Mouse (Mus musculus) hindbrain, postnatal 0 days (tissue): ENCODE measurements around the gene Aes. TPM values are rescaled to one million over a fixed set of nuclear protein-coding genes. Genes with fewer than 3 reads are reported as not detected.

Source experiments
- ATAC-seq: fragments of 200-750 bp; cut with Nextera tagmentation; 2 replicates; pipeline ENCODE4 v1.8.0; 2017; ENCODE audit warnings: mild to moderate bottlenecking, moderate TSS enrichment, moderate library complexity
- DNase-seq: peaks from one replicate; pipeline ENCODE4 v3.0.0-alpha.2; 2015; ENCODE audit warnings: low spot score
- H3K27ac ChIP-seq: fragments of 300-500 bp; sonication (generic); 2 replicates; pipeline ENCODE4 v1.5.1; 2014; ENCODE audit warnings: mild to moderate bottlenecking
- H3K27me3 ChIP-seq: fragments of 300-500 bp; sonication (generic); 2 replicates; pipeline ENCODE4 v1.6.1; 2014; ENCODE audit warnings: low read length, mixed read lengths; ENCODE audit not compliant: insufficient read depth
- H3K36me3 ChIP-seq: fragments of 300-500 bp; sonication (generic); 2 replicates; pipeline ENCODE4 v1.6.1; 2014; ENCODE audit warnings: low read length, mixed read lengths; ENCODE audit not compliant: insufficient read depth
- H3K4me1 ChIP-seq: fragments of 300-500 bp; sonication (generic); 2 replicates; pipeline ENCODE4 v1.6.1; 2014; ENCODE audit warnings: antibody characterized with exemption, low read length, mixed read lengths; ENCODE audit not compliant: insufficient read depth
- H3K4me2 ChIP-seq: fragments of 300-500 bp; sonication (generic); 2 replicates; pipeline ENCODE4 v1.6.1; 2014; ENCODE audit warnings: low read depth, mild to moderate bottlenecking, low read length, moderate library complexity, mixed read lengths
- H3K4me3 ChIP-seq: fragments of 300-500 bp; sonication (generic); 2 replicates; pipeline ENCODE4 v1.5.1; 2014; ENCODE audit warnings: low read length
- H3K9ac ChIP-seq: fragments of 300-500 bp; sonication (generic); replicated peaks from 2 replicates; pipeline ENCODE4 v1.6.1; 2014; ENCODE audit warnings: mild to moderate bottlenecking, low read length, moderate library complexity, mixed read lengths
- H3K9me3 ChIP-seq: fragments of 300-500 bp; sonication (generic); 2 replicates; pipeline ENCODE4 v1.6.1; 2016; ENCODE audit warnings: low read length, mixed read lengths
- CTCF ChIP-seq: IDR thresholded peaks from 2 replicates; pipeline ENCODE4 v1.5.1; 2016; ENCODE audit warnings: antibody characterized with exemption, control low read depth, low read depth
- WGBS: fragments of 180-500 bp; shearing (Covaris S2); extraction: QIAGEN DNeasy Blood & Tissue Kit; methylation state at CpG from one replicate; pipeline ENCODE4 v1.1.7; 2014; 5-methylcytosine and 5-hydroxymethylcytosine counted together
- polyA plus RNA-seq: library from polyadenylated mRNA; unstranded; fragments of >200 nt; fragmentation: Nextera tagmentation; extraction: Ambion mirVana; gene quantifications from 2 replicates; pipeline ENCODE4 v1.2.1, GENCODE M21; 2015
- total RNA-seq: library from RNA; depleted of rRNA; stranded (reverse); fragments of >200 nt; gene quantifications from 2 replicates; pipeline ENCODE4 v1.2.3, GENCODE M21; 2014

The Aes gene
- total and polyA plus RNA-seq, 2 experiments from 2014 or later: 635 to 834 TPM

GRCm38 (mm10) chr10:81560719-81561459, 1.6 kb downstream of the Aes start:
- H3K27me3 ChIP-seq: no peaks in the 10 kb centered on the region
- peak overlapping the region; percentile 53 for H3K4me3 ChIP-seq
- peak overlapping the region; percentile 69 for H3K4me2 ChIP-seq
- no peak for ATAC-seq
- 25% methylated on average over 16 of the region's 16 CpGs for WGBS
- DNase-seq: no peak
- no peaks in the 10 kb centered on the region for H3K9me3 ChIP-seq
- H3K27ac ChIP-seq: peak overlapping the region; percentile 85; the same call in 1 of the 2 replicates
- H3K4me1 ChIP-seq: peaks cover 14% of the 10 kb centered on the region
- no peak for TF ChIP-seq CTCF
- peaks cover 8% of the 10 kb centered on the region; the same call in 1 of the 2 replicates for H3K36me3 ChIP-seq
- H3K9ac ChIP-seq: peak overlapping the region; percentile 76

GRCm38 (mm10) chr10:81562411-81562810, 3.1 kb downstream of the Aes start:
- Histone ChIP-seq H3K27ac (no peak overlapping the region), H3K9me3 (no peaks in the 10 kb centered on the region), H3K9ac (0 out of 2 replicates have a peak overlapping the region, but pooled peaks have one; percentile 3), H3K4me3 (no peak overlapping the region), H3K4me2 (no peak overlapping the region), H3K36me3 (peaks cover 17% of the 10 kb centered on the region; the same call in 1 of the 2 replicates), H3K4me1 (peaks cover 14% of the 10 kb centered on the region), H3K27me3 (no peaks in the 10 kb centered on the region)
- ATAC-seq (no peak), DNase-seq (no peak)
- TF ChIP-seq CTCF: no peak
- 83% methylated on average over 6 of the region's 6 CpGs for WGBS

- no peaks in the 10 kb centered on the region for H3K27me3 ChIP-seq
- no peak for TF ChIP-seq CTCF
- H3K27ac ChIP-seq: no peak overlapping the region
- 52% methylated on average over 6 of the region's 6 CpGs for WGBS
- H3K4me2 ChIP-seq: 0 out of 2 replicates have a peak overlapping the region, but pooled peaks have one; percentile 5
- no peak for DNase-seq
- no peak overlapping the region for H3K4me3 ChIP-seq
- no peak for ATAC-seq
- H3K4me1 ChIP-seq: peaks cover 16% of the 10 kb centered on the region
- no peak overlapping the region for H3K9ac ChIP-seq
- no peaks in the 10 kb centered on the region for H3K9me3 ChIP-seq
- peaks cover 17% of the 10 kb centered on the region; the same call in 1 of the 2 replicates for H3K36me3 ChIP-seq
These were observed 4.2 kb downstream of the Aes start for GRCm38 (mm10) chr10:81563481-81563880.

- 6% methylated on average over 10 of the region's 10 CpGs for WGBS
- no peak for TF ChIP-seq CTCF
- ATAC-seq (peak; percentile 28; the same call in 1 of the 2 replicates), DNase-seq (peak; percentile 53)
- peaks cover 23% of the 10 kb centered on the region for H3K4me1 ChIP-seq
- peaks cover 17% of the 10 kb centered on the region; the same call in 1 of the 2 replicates for H3K36me3 ChIP-seq
- no peaks in the 10 kb centered on the region for H3K27me3 ChIP-seq
- H3K27ac ChIP-seq: peak overlapping the region; percentile 60
- no peaks in the 10 kb centered on the region for H3K9me3 ChIP-seq
- peak overlapping the region; percentile 11; the same call in 1 of the 2 replicates for H3K4me3 ChIP-seq
- H3K9ac ChIP-seq: no peak overlapping the region
- peak overlapping the region; percentile 43 for H3K4me2 ChIP-seq
These were observed 4.9 kb downstream of the Aes start for GRCm38 (mm10) chr10:81564216-81564615.

DNA sequence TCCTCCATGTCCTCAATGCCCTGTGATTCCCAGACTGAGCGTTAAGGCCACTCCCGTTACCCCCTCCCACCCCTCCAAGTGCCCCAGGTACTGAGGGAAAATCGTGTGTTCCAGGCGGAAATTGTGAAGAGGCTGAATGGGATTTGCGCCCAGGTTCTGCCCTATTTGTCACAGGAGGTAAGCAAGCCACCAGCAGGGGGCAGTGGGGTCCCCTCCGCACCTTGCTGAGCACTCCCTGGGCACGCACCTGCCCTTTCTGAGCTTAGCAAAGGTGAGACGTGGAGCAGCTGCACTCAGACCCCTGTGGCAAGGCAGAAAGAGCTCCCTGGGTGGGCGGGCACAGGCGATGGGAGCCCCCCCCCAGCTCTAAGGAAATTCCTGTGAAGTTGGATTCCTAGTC, 5.4 kb downstream of the Aes start:
- WGBS: 34% methylated on average over 10 of the region's 10 CpGs
- ATAC-seq: no peak
- Histone ChIP-seq H3K4me3 (no peak overlapping the region), H3K27me3 (no peaks in the 10 kb centered on the region), H3K27ac (no peak overlapping the region), H3K4me1 (peaks cover 23% of the 10 kb centered on the region), H3K36me3 (peaks cover 17% of the 10 kb centered on the region; the same call in 1 of the 2 replicates), H3K4me2 (0 out of 2 replicates have a peak overlapping the region, but pooled peaks have one; percentile 43), H3K9me3 (no peaks in the 10 kb centered on the region), H3K9ac (no peak overlapping the region)
- peak; percentile 72 for TF ChIP-seq CTCF
- peak; percentile 56 for DNase-seq

- ATAC-seq (no peak), DNase-seq (no peak)
- no peak overlapping the region for H3K27ac ChIP-seq
- H3K4me3 ChIP-seq: no peak overlapping the region
- H3K9me3 ChIP-seq: no peaks in the 10 kb centered on the region
- no peaks in the 10 kb centered on the region for H3K27me3 ChIP-seq
- no peak overlapping the region for H3K4me2 ChIP-seq
- no peak overlapping the region for H3K9ac ChIP-seq
- peaks cover 24% of the 10 kb centered on the region for H3K4me1 ChIP-seq
- WGBS: 43% methylated on average over 20 of the region's 20 CpGs
- peaks cover 17% of the 10 kb centered on the region; the same call in 1 of the 2 replicates for H3K36me3 ChIP-seq
- TF ChIP-seq CTCF: no peak
These were observed 6.3 kb downstream of the Aes start for GRCm38 (mm10) chr10:81565257-81566228.
